Mouse (Mus musculus): ENCODE measurements around the gene Bag2.
"Not testable (repeated sequence)": the region's sequence is repeated elsewhere in the genome, so short reads cannot be mapped to it uniquely, and the experiment has no call there.

DNA sequence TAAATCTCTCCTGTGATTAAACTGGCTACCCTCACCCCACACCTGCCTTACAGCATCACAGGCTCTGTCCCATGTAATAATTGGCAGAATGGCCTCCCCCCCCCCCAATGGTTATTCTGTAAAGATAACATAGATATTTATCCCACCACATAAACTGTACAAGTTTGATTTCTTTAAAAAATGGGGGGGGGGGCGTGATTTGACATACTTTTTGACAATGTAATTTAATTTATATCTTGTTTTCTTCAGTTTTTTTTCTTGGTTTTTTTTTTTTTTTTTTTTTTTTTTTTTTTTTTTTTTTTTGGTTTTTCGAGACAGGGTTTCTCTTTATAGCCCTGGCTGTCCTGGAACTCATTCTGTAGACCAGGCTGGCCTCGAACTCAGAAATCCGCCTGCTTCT is 7.9 kb downstream of the Bag2 start:
- TF ChIP-seq EP300, CTCF (IDR thresholded peaks at IDR 0.05; ENCODE audit: low read depth): not testable (repeated sequence)
